Mouse (Mus musculus) kidney, embryonic 14.5 days (tissue): ENCODE results near the gene Gemin5. TPM values are rescaled to one million over a fixed set of nuclear protein-coding genes. Genes with fewer than 3 reads are reported as not detected.

ENCODE experiments used
- ATAC-seq: fragments of 200-750 bp; cut with Nextera tagmentation; 2 replicates; pipeline ENCODE4 v1.8.0; 2017; ENCODE audit warnings: moderate number of reproducible peaks, mild to moderate bottlenecking, moderate TSS enrichment, moderate library complexity; ENCODE audit not compliant: low FRiP score, low TSS enrichment
- H3K27ac ChIP-seq: fragments of 300-500 bp; sonication (generic); 2 replicates; pipeline ENCODE4 v1.5.1; 2014; ENCODE audit warnings: low read depth, mild to moderate bottlenecking, low read length, moderate library complexity, mixed read lengths
- H3K27me3 ChIP-seq: fragments of 300-500 bp; sonication (generic); 2 replicates; pipeline ENCODE4 v1.6.1; 2014; ENCODE audit warnings: mild to moderate bottlenecking, low read length; ENCODE audit not compliant: control insufficient read depth, insufficient read depth
- H3K36me3 ChIP-seq: fragments of 300-500 bp; sonication (generic); 2 replicates; pipeline ENCODE4 v1.6.1; 2014; ENCODE audit warnings: low read length, mixed read lengths; ENCODE audit not compliant: control insufficient read depth, insufficient read depth
- H3K4me1 ChIP-seq: fragments of 300-500 bp; sonication (generic); 2 replicates; pipeline ENCODE4 v1.6.1; 2014; ENCODE audit warnings: low read length, mixed read lengths; ENCODE audit not compliant: control insufficient read depth, insufficient read depth
- H3K4me2 ChIP-seq: fragments of 300-500 bp; sonication (generic); replicated peaks from 2 replicates; pipeline ENCODE4 v1.6.1; 2014; ENCODE audit warnings: low read depth, mild to moderate bottlenecking, low read length
- H3K4me3 ChIP-seq: fragments of 300-500 bp; sonication (generic); 2 replicates; pipeline ENCODE4 v1.5.1; 2014; ENCODE audit warnings: mild to moderate bottlenecking, low read length
- H3K9ac ChIP-seq: fragments of 300-500 bp; sonication (generic); 2 replicates; pipeline ENCODE4 v1.6.1; 2014; ENCODE audit warnings: low read depth, mild to moderate bottlenecking, low read length, moderate library complexity
- H3K9me3 ChIP-seq: fragments of 300-500 bp; sonication (generic); 2 replicates; pipeline ENCODE4 v1.6.1; 2016; ENCODE audit warnings: low read length; ENCODE audit not compliant: control insufficient read depth
- WGBS: fragments of 180-500 bp; shearing (Covaris S2); extraction: QIAGEN DNeasy Blood & Tissue Kit; methylation state at CpG from one replicate; pipeline ENCODE4 v1.1.7; 2014; 5-methylcytosine and 5-hydroxymethylcytosine counted together
- polyA plus RNA-seq: library from polyadenylated mRNA; unstranded; fragments of >200 nt; fragmentation: Nextera tagmentation; extraction: Ambion mirVana; gene quantifications from 2 replicates; pipeline ENCODE4 v1.2.1, GENCODE M21; 2014

Gene Gemin5
- polyA plus RNA-seq, 1 experiment from 2014 or later, result 35.7 TPM

DNA sequence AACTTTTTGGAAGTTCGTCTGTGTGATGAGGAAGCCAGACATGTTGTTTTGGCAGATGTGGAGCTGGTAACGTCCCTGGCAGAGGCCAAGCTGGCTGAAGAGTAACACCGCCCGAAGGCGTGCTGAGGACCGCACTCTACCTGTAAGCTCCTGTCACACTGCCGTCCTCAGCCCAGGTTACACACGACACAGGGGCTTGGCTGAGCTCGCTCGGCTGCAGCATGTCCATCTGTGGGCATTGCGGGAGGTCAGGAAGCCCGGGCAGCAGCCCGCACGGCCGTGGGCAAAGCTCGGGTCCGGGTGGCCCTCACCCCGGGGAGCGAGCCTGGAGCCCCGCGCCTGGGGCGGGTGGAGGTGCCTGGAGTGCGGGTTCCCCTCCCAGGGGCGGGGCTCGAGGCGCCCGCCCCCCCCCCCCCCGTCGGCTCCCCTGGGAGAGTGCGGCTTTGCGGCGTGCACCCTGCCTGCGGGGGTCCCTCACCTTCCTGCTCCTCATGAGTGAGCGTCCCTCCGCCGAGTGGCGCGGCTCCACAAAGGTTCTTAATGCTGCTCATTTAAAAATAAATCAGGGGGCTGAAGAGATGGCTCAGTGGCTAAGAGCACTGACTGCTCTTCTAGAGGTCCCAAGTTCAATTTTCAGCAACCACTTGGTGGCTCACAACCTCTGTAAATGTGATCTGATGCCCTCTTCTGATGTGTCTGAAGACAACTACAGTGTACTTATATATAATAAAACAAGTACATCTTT, 70.5 kb downstream of the Gemin5 start:
- peak overlapping the region; percentile 81 for H3K4me2 ChIP-seq
- peak overlapping the region; percentile 41 for H3K4me3 ChIP-seq
- peak; percentile 50; the same call in 1 of the 2 replicates for ATAC-seq
- 1% methylated on average over 30 of the region's 38 CpGs for WGBS
- H3K9ac ChIP-seq, result peak overlapping the region; percentile 51
- no peaks in the 10 kb centered on the region for H3K36me3 ChIP-seq
- H3K27me3 ChIP-seq, result 0 out of 2 replicates have a peak, but pooled peaks cover 2% of the 10 kb centered on the region
- H3K4me1 ChIP-seq, result peaks cover 9% of the 10 kb centered on the region
- H3K9me3 ChIP-seq, result no peaks in the 10 kb centered on the region
- H3K27ac ChIP-seq, result no peak overlapping the region

DNA sequence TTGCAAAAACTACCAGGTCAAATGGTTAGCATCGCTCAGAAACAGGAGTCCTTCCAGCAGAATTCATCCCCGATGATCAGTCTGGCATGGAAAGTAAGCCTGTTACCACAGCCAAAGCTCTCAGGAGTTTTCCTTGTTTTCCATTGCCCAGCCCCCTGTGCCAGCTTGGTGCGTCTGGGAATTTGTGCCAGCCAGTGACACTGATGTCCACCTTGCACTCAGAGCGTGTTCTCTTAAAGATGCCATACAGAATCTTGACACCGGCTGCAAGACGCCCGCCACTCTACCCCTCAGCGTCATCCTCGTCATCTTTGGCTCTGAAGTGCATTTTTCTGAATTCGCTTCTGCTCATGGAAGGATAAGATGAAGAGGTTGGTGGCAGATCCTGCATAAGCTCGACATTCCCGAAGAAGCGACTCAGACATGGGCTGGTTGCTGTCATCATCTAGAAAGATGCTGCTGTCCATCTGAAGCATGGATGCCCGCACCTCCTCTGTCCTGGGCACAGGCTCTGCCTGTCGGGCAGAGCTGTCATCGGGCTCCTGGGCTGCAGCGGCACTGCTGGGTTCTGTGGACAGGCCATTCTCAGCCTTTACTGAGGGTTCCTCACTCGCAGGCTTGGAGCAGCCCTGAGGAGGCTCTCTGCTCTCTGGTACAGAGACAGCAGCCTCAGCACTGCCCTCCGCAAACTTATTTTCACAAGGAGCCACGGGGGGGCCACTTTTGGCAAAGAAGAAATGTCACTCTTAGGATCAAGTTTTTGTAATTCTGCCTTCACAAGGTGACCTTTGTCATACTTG, 71.3 kb downstream of the Gemin5 start:
- Histone ChIP-seq H3K9me3 (no peaks in the 10 kb centered on the region), H3K4me1 (peaks cover 14% of the 10 kb centered on the region), H3K36me3 (no peaks in the 10 kb centered on the region), H3K9ac (peak overlapping the region; percentile 51), H3K4me2 (peak overlapping the region; percentile 81), H3K27ac (no peak overlapping the region), H3K4me3 (peak overlapping the region; percentile 41), H3K27me3 (0 out of 2 replicates have a peak, but pooled peaks cover 2% of the 10 kb centered on the region)
- WGBS, result 50% methylated on average over 20 of the region's 20 CpGs
- ATAC-seq, result no peak

DNA sequence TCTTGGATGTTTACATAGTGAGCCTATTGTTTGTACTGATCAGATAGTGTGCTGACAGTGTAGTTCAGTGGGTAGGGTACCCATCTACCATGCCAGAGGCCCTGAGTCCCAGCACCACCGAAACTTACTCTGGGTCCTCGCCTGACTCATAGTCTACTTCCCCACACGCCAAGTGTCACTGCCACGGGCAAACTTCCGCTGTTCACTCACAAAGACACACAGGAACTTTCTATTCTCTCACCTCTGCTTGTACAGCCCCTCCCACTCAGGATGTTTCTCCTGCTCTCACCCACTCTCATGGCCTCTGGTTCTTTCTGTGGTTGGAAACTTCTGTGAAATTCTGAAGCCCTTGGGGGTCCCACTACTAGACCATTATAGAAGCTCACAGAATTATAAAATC, 72.2 kb downstream of the Gemin5 start:
- H3K9ac ChIP-seq, result no peak overlapping the region
- no peak overlapping the region for H3K27ac ChIP-seq
- WGBS, result 69% methylated on average over 5 of the region's 5 CpGs
- no peak overlapping the region for H3K4me2 ChIP-seq
- H3K36me3 ChIP-seq, result no peaks in the 10 kb centered on the region
- no peak for ATAC-seq
- no peaks in the 10 kb centered on the region for H3K9me3 ChIP-seq
- 0 out of 2 replicates have a peak, but pooled peaks cover 2% of the 10 kb centered on the region for H3K27me3 ChIP-seq
- peaks cover 14% of the 10 kb centered on the region for H3K4me1 ChIP-seq
- no peak overlapping the region for H3K4me3 ChIP-seq

DNA sequence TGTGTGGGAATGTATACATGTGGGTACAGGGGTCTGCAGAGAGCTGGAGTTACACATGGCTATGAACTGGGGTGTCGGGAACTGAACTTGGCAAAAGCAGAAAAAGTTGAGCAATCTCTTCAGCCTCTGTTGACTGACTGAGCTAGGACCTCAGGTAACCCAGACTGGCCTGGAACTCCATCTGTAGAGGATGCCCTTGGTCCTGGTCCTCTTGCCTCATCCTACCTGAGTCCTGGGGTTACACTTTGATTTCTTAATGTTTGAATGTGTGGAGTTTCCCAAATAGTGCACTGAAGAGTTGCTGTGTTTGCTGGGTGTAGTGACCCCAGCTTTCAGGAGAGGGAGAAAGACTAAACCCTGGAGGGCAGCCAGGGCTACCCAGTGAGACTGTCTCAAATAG, 72.8 kb downstream of the Gemin5 start:
- no peak overlapping the region for H3K9ac ChIP-seq
- H3K4me3 ChIP-seq, result no peak overlapping the region
- H3K36me3 ChIP-seq, result no peaks in the 10 kb centered on the region
- WGBS, result 96% methylated on average over 1 of the region's 1 CpGs
- 0 out of 2 replicates have a peak, but pooled peaks cover 2% of the 10 kb centered on the region for H3K27me3 ChIP-seq
- peaks cover 14% of the 10 kb centered on the region for H3K4me1 ChIP-seq
- no peak overlapping the region for H3K27ac ChIP-seq
- no peak overlapping the region for H3K4me2 ChIP-seq
- no peak for ATAC-seq
- H3K9me3 ChIP-seq, result no peaks in the 10 kb centered on the region

DNA sequence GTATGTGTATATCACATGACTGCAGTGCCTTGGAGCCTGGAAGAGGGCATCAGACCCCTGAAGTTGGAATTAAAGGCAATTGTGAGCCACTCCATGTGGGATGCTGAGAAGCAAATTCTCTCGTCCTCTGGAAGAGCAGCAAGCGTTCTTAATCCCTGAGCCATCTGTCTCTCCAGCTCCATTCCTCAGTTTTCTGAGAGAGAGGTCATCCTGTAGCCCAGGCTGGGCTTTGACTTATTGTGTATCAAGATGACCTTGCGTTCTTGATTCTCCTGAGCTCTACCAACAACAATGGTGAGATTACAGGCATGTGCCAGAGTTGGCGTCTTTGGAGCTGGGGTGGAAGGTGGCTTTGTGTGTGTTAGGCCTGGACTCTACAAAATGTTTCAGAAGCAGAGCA, 73.6 kb downstream of the Gemin5 start:
- Histone ChIP-seq H3K36me3 (no peaks in the 10 kb centered on the region), H3K27me3 (0 out of 2 replicates have a peak, but pooled peaks cover 2% of the 10 kb centered on the region), H3K4me1 (peaks cover 14% of the 10 kb centered on the region), H3K9ac (no peak overlapping the region), H3K4me2 (no peak overlapping the region), H3K9me3 (no peaks in the 10 kb centered on the region), H3K27ac (no peak overlapping the region), H3K4me3 (no peak overlapping the region)
- 82% methylated on average over 4 of the region's 4 CpGs for WGBS
- no peak for ATAC-seq

DNA sequence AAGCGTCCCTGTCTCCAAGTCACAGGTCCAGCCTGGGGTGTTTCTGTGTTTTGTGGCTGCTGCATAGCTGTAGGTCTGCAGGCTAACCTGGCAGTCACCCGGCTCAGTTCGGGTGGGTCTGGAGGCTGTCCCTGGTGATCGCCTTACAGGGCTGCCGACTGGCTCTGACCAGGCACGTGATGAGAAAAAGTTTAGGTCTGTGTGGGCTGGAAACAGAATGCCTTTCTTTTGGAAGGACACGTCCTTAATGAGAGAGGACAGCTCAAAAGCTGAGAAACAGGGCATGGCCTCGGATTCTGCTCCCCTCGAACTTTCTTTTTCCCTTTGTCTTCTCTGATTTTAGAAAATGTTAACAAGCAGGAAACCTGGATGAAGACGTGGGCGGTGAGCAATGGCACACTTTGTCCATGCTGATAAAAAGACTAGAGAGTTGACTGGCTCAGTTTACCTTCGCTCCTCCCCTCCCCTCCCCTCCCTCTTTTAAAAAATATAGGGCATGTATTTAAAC, 75.3 kb downstream of the Gemin5 start, which contains the start of gene Gm12248:
Gene Gm12248, minus strand, starts transcription at position 114 of the 508 bp plus-strand sequence.
- Histone ChIP-seq H3K4me3 (peak within 1 kb of the TSS; percentile 14; the same call in 1 of the 2 replicates), H3K27ac (no peak within 1 kb of the TSS), H3K9ac (peak within 1 kb of the TSS; percentile 23), H3K36me3 (no peaks in the 10 kb centered on the region), H3K4me2 (peak within 1 kb of the TSS; percentile 32), H3K9me3 (no peaks in the 10 kb centered on the region), H3K4me1 (peaks cover 14% of the 10 kb centered on the region), H3K27me3 (0 out of 2 replicates have a peak, but pooled peaks cover 2% of the 10 kb centered on the region)
- 15% methylated on average over 12 of the region's 12 CpGs for WGBS
- ATAC-seq, result peak; percentile 74

DNA sequence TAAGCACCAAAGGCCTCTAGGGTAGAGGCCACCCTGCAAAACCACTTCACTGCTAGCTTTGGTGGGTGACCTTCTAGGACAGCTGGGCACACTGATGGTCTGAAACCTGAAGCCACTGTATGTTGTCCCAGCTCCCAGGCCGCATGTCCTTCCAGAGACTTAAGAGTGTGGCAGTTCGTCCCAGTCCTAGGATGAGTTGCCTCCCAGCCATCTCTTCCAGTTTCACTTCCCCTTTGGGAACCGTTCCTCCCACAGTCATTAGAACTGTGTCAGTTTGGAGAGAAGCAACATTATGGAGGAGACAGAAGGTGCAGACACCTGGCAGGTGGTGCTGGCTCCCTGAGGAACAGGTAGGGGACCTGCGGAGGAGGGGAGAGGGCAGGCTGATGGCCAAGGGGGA, 75.8 kb downstream of the Gemin5 start:
- no peaks in the 10 kb centered on the region for H3K27me3 ChIP-seq
- H3K27ac ChIP-seq, result no peak overlapping the region
- peak overlapping the region; percentile 32 for H3K4me2 ChIP-seq
- peaks cover 14% of the 10 kb centered on the region for H3K4me1 ChIP-seq
- no peaks in the 10 kb centered on the region for H3K9me3 ChIP-seq
- H3K36me3 ChIP-seq, result no peaks in the 10 kb centered on the region
- no peak for ATAC-seq
- H3K4me3 ChIP-seq, result peak overlapping the region; percentile 14; the same call in 1 of the 2 replicates
- 36% methylated on average over 4 of the region's 4 CpGs for WGBS
- peak overlapping the region; percentile 23 for H3K9ac ChIP-seq

DNA sequence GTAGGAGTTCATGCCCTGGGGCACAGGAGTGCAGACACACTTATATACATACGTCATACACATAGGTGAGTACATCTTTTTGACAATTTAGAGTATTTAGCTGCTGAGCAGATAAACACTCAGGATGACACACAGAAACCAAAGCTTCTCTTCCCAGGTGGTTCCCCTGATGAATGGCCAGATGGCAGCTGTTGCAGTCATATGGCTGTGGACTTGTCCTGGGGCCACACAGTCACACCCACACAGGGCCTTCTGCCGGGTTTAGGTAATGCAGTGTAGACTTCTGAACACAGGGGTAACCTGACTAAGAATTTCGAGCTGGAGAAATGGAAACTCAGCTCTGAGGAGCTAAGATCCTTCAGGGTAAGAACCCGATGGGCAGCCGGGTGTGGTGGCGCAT, 86.6 kb downstream of the Gemin5 start:
- 87% methylated on average over 6 of the region's 6 CpGs for WGBS
- no peak for ATAC-seq
- Histone ChIP-seq H3K9ac (no peak overlapping the region), H3K27me3 (no peaks in the 10 kb centered on the region), H3K4me3 (no peak overlapping the region), H3K27ac (no peak overlapping the region), H3K4me1 (no peaks in the 10 kb centered on the region), H3K4me2 (no peak overlapping the region), H3K36me3 (no peaks in the 10 kb centered on the region), H3K9me3 (no peaks in the 10 kb centered on the region)
